Mouse (Mus musculus) MEL (cell line): ENCODE measurements around the gene Stx1a.

Experiments
- CTCF ChIP-seq, 3 experiments: IDR thresholded peaks in 2 of 3; conservative IDR thresholded peaks in 1 of 3; 2 replicates each; pipeline ENCODE4 v1.5.1; 2011 to 2012; ENCODE audit warnings: low read length in 3 of 3, low read depth in 2 of 3, mild to moderate bottlenecking in 2 of 3, improper control_type of control experiment in 1 of 3, inconsistent platforms in 1 of 3, mixed read lengths in 1 of 3, moderate library complexity in 1 of 3; ENCODE audit not compliant: control insufficient read depth in 1 of 3, insufficient read depth in 1 of 3, poor library complexity in 1 of 3, severe bottlenecking in 1 of 3
- HCFC1 ChIP-seq: IDR thresholded peaks from 2 replicates; pipeline ENCODE4 v1.6.1; 2012; ENCODE audit warnings: low read depth, mild to moderate bottlenecking, inconsistent platforms, low read length, improper control_type of control experiment, moderate library complexity
- MAFK ChIP-seq: IDR thresholded peaks from 2 replicates; pipeline ENCODE4 v1.6.1; 2011; ENCODE audit warnings: low read depth, mild to moderate bottlenecking, low read length, improper control_type of control experiment, borderline replicate concordance
- POLR2AphosphoS2 ChIP-seq: IDR thresholded peaks from 2 replicates; pipeline ENCODE4 v1.6.1; 2011; ENCODE audit warnings: low read length, improper control_type of control experiment
- RCOR1 ChIP-seq: IDR thresholded peaks from 2 replicates; pipeline ENCODE4 v1.6.1; 2012; ENCODE audit warnings: low read depth, mild to moderate bottlenecking, inconsistent platforms, low read length, improper control_type of control experiment
- SMC3 ChIP-seq: IDR thresholded peaks from 2 replicates; pipeline ENCODE4 v1.6.1; 2011; ENCODE audit warnings: low read depth, low read length, improper control_type of control experiment

GRCm38 (mm10) chr5:134974921-134975320 is 48.4 kb upstream of the Stx1a start:
- TF ChIP-seq RCOR1 (no peak), CTCF (IDR thresholded peaks at IDR 0.05 in 2 of 3, conservative IDR thresholded peaks at IDR 0.05 in 1 of 3; ENCODE audit: control insufficient read depth in 1 of 3, insufficient read depth in 1 of 3, low read depth in 2 of 3, low read length in 3 of 3, poor library complexity in 1 of 3, severe bottlenecking in 1 of 3) (no peak), SMC3 (no peak), POLR2AphosphoS2 (no peak), HCFC1 (no peak), MAFK (no peak)
